Comparison of ENCODE assay signal across 8 mouse cellular contexts in genomic region chr5:124025587-124026441, GRCm38 (mm10). TPM values are rescaled to one million over a fixed set of nuclear protein-coding genes. Genes with fewer than 3 reads are reported as not detected.
DNase-seq lines count a peak whose midpoint lies in the region; ATAC-seq and TF ChIP-seq lines count a peak whose summit lies in the region.

No protein-coding gene starts in this region.

- DNase-seq in cerebellum, adult 2 months: peak; percentile 48 to 51
- peak; percentile 78 for DNase-seq in adrenal gland, postnatal 14 days
- DNase-seq in heart, postnatal 0 days (ENCODE audit: low spot score): peak; percentile 63
- DNase-seq in kidney, postnatal 36 days: peak; percentile 79 to 81
- DNase-seq in thymus, adult 2 months: no peak
- DNase-seq in thymus, postnatal 0 days (ENCODE audit: low spot score): no peak

- H3K4me1 ChIP-seq in cerebellum, adult 2 months (ENCODE audit: control insufficient read depth, insufficient read depth, low read length): peaks cover 55% of the 10 kb centered on the region
- peaks cover 61% of the 10 kb centered on the region for H3K4me1 ChIP-seq in heart, postnatal 0 days (ENCODE audit: control insufficient read depth, insufficient read depth)
- H3K4me1 ChIP-seq in thymus, adult 2 months (replicated peaks; ENCODE audit: control insufficient read depth, insufficient read depth, low read length): peaks cover 82% of the 10 kb centered on the region

- 34% methylated on average over 15 of the region's 15 CpGs for WGBS in cerebellum, adult 2 months
- WGBS in heart, postnatal 0 days: 33% methylated on average over 15 of the region's 15 CpGs
- WGBS in thymus, adult 2 months: 96% methylated on average over 15 of the region's 15 CpGs

- no peaks in the 10 kb centered on the region for H3K36me3 ChIP-seq in heart, postnatal 0 days (replicated peaks; ENCODE audit: control insufficient read depth, insufficient read depth, low read length)
- H3K36me3 ChIP-seq in thymus, adult 2 months (ENCODE audit: control insufficient read depth, insufficient read depth, low read length): no peaks in the 10 kb centered on the region

- no peak for ATAC-seq in cerebellum, adult (ENCODE audit: insufficient number of reproducible peaks, low FRiP score, low TSS enrichment)
- peak; percentile 75 for ATAC-seq in heart, postnatal 0 days (ENCODE audit: insufficient read depth, low read depth)
- ATAC-seq in erythroblast, adult 5-6 weeks (replicated peaks; ENCODE audit: low FRiP score, poor library complexity, severe bottlenecking): no peak

- H3K27ac ChIP-seq in cerebellum, adult 2 months (ENCODE audit: insufficient read depth, low read length): peak overlapping the region; percentile 70
- peak overlapping the region; percentile 98 for H3K27ac ChIP-seq in heart, postnatal 0 days (ENCODE audit: low read depth)
- H3K27ac ChIP-seq in thymus, adult 2 months (ENCODE audit: control insufficient read depth, insufficient read depth, low read length): no peak overlapping the region

- H3K9ac ChIP-seq in heart, postnatal 0 days (replicated peaks; ENCODE audit: low read depth, low read length): peak overlapping the region; percentile 34; the same call in 1 of the 2 replicates

- no peak overlapping the region for H3K4me3 ChIP-seq in cerebellum, adult 2 months (replicated peaks; ENCODE audit: insufficient read depth, low read depth, low read length)
- H3K4me3 ChIP-seq in heart, postnatal 0 days (ENCODE audit: low read depth, low read length): no peak overlapping the region
- H3K4me3 ChIP-seq in thymus, adult 2 months (ENCODE audit: control insufficient read depth, insufficient read depth, low read length): no peak overlapping the region

- H3K9me3 ChIP-seq in heart, postnatal 0 days (replicated peaks; ENCODE audit: control insufficient read depth, low read length): no peaks in the 10 kb centered on the region

- TF ChIP-seq EP300 in heart, postnatal 0 days (IDR thresholded peaks at IDR 0.05; ENCODE audit: low read depth): no peak

- H3K27me3 ChIP-seq in cerebellum, adult 2 months (ENCODE audit: control insufficient read depth, insufficient read depth, low read length): no peaks in the 10 kb centered on the region
- no peaks in the 10 kb centered on the region for H3K27me3 ChIP-seq in heart, postnatal 0 days (ENCODE audit: control insufficient read depth, insufficient read depth, low read length)
- no peaks in the 10 kb centered on the region for H3K27me3 ChIP-seq in thymus, adult 2 months (ENCODE audit: control insufficient read depth, insufficient read depth, low read length)

- no peak for TF ChIP-seq POLR2A in cerebellum, adult 2 months (IDR thresholded peaks at IDR 0.05; ENCODE audit: borderline replicate concordance, insufficient read depth, low read length)
- TF ChIP-seq POLR2A in thymus, adult 2 months (IDR thresholded peaks at IDR 0.05; ENCODE audit: control insufficient read depth, extremely low read depth, insufficient read depth, low read length, poor library complexity): no peak

- H3K4me2 ChIP-seq in heart, postnatal 0 days (ENCODE audit: low read depth, low read length): peak overlapping the region; percentile 31

- no peak for TF ChIP-seq CTCF in cerebellum, adult 2 months (IDR thresholded peaks at IDR 0.05; ENCODE audit: borderline replicate concordance, insufficient read depth, low read depth, low read length)
- TF ChIP-seq CTCF in heart, postnatal 0 days (IDR thresholded peaks at IDR 0.05; ENCODE audit: low read depth): no peak
- no peak for TF ChIP-seq CTCF in thymus, adult 2 months (IDR thresholded peaks at IDR 0.05; ENCODE audit: borderline replicate concordance, control insufficient read depth, extremely low read depth, insufficient read depth, low read length, poor library complexity)

RNA-seq across cellular contexts. Expression of gene Vps37b, which starts 6.3 kb away (rescaled TPM):
- 41.7 and 47.5 TPM in 2 replicates for polyA plus RNA-seq in cerebellum, adult 2 months (2012; rRNA removed)
- total RNA-seq in adrenal gland, postnatal 14 days (2021): 65.2 and 85.1 TPM in 2 replicates
- 51.4 and 59.6 TPM in 2 replicates for total RNA-seq in heart, postnatal 0 days (2014; rRNA removed; ENCODE audit: low replicate concordance)
- 44.5 and 55.7 TPM in 2 replicates for polyA plus RNA-seq in heart, postnatal 0 days (2015; fragmentation: Nextera tagmentation; extraction: Ambion mirVana)
- 14.4 and 27.9 TPM in 2 replicates for total RNA-seq in erythroblast, adult 5-6 weeks (2015; ENCODE audit: low replicate concordance)
- 6.8 and 7.9 TPM in 2 replicates for total RNA-seq in erythroblast, adult 5-6 weeks (2017; ENCODE audit: low replicate concordance)
- 111 and 119 TPM in 2 replicates for polyA plus RNA-seq in thymus, adult 2 months (2012; rRNA removed)
- 32.4 and 32.8 TPM in 2 replicates for polyA plus RNA-seq in thymus, postnatal 0 days (2015; fragmentation: Nextera tagmentation; extraction: Ambion mirVana)

RNA-seq across cellular contexts. Expression of gene Hip1r, which starts 52.4 kb away (rescaled TPM):
- 41.8 and 42.4 TPM in 2 replicates for polyA plus RNA-seq in cerebellum, adult 2 months (2012; rRNA removed)
- total RNA-seq in adrenal gland, postnatal 14 days (2021): 18.0 and 26.6 TPM in 2 replicates
- total RNA-seq in heart, postnatal 0 days (2014; rRNA removed; ENCODE audit: low replicate concordance): 16.3 and 29.2 TPM in 2 replicates
- 9.3 and 11.9 TPM in 2 replicates for polyA plus RNA-seq in heart, postnatal 0 days (2015; fragmentation: Nextera tagmentation; extraction: Ambion mirVana)
- total RNA-seq in erythroblast, adult 5-6 weeks (2015; ENCODE audit: low replicate concordance): 1.9 and 5.2 TPM in 2 replicates
- total RNA-seq in erythroblast, adult 5-6 weeks (2017; ENCODE audit: low replicate concordance): 4.9 and 10.3 TPM in 2 replicates
- polyA plus RNA-seq in thymus, adult 2 months (2012; rRNA removed): 12.5 and 13.8 TPM in 2 replicates
- 9.8 and 11.0 TPM in 2 replicates for polyA plus RNA-seq in thymus, postnatal 0 days (2015; fragmentation: Nextera tagmentation; extraction: Ambion mirVana)

Comparison
In these comparisons a context has a peak if more than half of its experiments do, and no peak if none do; other contexts are left out.
1. DNase-seq: peak in cerebellum, adult 2 months (2 of 2), adrenal gland, postnatal 14 days (single experiment), heart, postnatal 0 days (single experiment) and kidney, postnatal 36 days (2 of 2); none in thymus, adult 2 months (single experiment) and thymus, postnatal 0 days (single experiment).